Mouse (Mus musculus) MEL-GATA-1-ER (cell line): ENCODE results near the gene Chrm4.

Experiments
- DNase-seq: peaks from one replicate; pipeline ENCODE4 v3.0.0-alpha.2; 2012; ENCODE audit warnings: low read depth; ENCODE audit errors: extremely low read depth

The Chrm4 gene

DNA sequence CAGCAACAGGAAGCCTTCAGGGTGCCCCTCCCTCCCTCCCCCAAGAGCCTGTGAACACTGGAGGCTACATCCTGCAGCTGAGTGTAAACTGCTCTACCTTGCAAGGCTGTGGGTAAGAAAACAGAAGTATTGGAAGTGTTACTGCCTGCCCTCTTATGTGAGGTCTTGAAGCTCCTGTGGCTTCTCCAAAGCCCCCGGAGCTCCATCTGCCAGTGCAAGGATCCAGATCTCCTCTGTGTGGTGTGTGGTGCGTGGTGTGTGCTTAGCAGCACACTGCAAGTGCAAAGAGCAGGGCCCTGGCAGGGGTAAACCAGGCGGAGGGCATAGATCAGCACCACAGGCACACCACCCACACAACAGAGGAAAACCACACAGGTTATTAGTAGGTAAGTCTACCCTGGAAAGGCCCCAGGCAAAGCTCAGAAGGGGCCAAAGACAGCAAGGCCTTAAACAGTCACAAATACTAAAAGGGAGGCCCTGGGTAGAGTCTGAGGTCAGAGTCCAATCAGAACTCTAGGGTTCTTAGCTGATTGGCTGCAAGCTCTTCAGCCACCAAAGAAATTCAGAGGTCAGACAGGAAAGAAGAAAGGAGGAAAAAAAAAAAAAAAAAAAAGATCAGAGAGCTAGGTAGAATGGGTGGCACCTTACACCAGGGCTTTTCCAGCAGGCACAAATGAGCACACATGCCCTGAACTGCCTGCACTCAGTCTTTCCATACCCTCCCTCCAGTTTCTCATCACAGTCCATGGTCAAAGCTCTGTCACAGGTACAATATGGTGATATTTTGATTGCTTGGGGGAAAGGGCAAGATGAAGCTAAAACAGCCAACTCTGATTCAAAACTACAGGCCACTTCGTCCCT lies 35.1 kb downstream of the Chrm4 start:
- no peak for DNase-seq

DNA sequence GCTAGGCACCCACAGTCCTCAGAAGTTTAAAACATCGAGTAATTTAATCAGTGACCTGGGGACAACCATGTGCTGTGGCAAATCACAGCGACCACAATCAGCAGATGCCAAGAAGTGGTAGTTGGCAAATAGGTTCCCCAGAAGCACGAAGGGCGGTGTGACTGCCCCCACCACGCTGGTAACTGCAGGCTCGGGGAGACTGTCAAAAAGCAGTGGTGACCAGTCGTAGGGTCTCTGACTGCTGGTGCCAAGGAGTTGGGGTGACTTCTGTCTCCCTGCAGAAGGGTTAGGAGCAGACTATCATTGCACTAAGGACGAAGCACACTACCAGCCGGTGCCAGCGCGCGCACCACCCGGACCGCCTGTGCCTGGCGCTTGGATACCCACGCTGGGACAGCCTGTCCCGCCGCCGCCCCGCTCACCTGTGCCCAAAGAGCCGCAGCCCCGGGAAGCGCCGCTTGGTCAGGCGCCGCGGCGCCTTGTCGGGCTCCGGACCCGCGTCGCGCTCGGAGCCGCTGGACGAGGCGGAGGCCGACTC lies 35.9 kb downstream of the Chrm4 start:
- no peak for DNase-seq

DNA sequence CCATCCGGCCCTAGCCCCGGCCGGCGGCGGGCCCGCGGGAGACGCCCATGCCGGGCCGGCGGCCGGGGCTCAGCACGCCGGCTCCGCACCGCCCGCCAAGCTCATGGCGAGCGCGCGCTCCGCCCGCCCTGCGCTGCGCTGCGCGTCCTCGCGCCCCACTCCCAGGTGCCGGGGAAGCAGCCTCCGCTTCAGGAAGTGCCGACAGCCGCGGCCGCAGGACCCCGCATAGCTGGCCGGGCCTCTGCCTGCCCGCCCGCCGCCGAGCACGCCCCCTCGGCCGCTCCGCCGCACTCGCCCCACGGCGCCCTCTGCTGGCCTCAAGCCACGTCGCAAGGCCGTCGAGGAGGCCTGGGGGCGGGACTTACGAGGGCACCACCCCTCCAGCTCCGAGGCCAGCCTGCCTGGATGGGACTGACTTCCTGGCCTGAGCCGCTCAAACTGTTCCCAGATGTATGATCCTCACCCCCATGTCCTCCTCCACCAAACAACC lies 36.4 kb downstream of the Chrm4 start:
- peak; percentile 62 for DNase-seq

DNA sequence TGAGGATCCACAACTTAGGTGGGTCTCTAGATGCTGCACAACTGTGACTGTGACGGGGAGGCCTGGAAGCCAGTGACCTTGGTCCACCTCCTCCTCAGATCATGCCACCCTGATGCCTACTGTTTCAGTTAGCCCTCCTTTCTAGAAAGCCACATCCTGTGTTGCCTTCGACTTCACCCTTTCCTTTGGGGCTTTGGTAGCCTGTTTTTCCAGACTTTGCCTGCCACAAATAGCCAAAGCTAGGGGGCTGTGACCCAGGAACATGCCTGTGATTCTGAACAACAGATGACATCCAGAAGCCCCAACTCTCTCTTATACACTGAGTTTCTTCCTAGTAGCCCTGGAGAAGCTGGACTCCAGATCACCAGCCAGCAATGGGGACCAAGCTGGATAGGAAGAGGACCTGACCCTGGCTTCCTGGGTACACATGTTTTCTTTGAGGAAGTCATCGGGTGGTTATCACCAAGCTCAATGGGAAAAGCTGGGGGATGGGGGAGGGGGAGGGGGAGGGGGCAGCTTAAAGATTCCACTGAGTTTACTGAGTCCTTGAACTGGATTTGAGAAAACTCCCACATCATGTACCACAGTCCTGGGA lies 37.7 kb downstream of the Chrm4 start:
- no peak for DNase-seq

- no peak for DNase-seq
Measured at GRCm38 (mm10) chr2:91965417-91965816, 38.4 kb downstream of the Chrm4 start.

DNA sequence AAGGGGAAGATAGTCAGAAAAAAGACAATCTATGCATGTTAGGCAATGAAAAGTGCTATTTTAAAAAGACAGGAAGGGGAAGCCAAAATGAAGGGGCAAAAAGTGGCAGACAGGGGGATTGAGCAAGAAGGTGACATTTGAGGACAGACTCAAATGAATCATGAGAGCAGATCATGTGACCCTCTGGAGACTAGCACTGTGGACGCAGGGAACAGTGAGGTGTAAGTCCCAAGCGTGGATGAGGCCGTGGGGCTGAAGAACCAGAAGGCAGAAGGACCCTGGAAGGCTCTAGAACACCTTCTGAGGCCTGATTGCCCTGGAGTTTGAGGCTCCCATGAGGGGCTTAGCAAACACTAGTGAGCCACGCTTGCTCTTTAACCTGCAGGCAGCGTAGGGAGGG lies 39.3 kb downstream of the Chrm4 start:
- DNase-seq, result no peak

GRCm38 (mm10) chr2:91967962-91968361 lies 40.9 kb downstream of the Chrm4 start:
- DNase-seq, result no peak

- DNase-seq, result no peak
Measured at GRCm38 (mm10) chr2:91971231-91972097, 44.4 kb downstream of the Chrm4 start.

GRCm38 (mm10) chr2:91972121-91972566 lies 45.1 kb downstream of the Chrm4 start:
- no peak for DNase-seq

- no peak for DNase-seq
Measured at GRCm38 (mm10) chr2:91973416-91974135, 46.5 kb downstream of the Chrm4 start.

DNA sequence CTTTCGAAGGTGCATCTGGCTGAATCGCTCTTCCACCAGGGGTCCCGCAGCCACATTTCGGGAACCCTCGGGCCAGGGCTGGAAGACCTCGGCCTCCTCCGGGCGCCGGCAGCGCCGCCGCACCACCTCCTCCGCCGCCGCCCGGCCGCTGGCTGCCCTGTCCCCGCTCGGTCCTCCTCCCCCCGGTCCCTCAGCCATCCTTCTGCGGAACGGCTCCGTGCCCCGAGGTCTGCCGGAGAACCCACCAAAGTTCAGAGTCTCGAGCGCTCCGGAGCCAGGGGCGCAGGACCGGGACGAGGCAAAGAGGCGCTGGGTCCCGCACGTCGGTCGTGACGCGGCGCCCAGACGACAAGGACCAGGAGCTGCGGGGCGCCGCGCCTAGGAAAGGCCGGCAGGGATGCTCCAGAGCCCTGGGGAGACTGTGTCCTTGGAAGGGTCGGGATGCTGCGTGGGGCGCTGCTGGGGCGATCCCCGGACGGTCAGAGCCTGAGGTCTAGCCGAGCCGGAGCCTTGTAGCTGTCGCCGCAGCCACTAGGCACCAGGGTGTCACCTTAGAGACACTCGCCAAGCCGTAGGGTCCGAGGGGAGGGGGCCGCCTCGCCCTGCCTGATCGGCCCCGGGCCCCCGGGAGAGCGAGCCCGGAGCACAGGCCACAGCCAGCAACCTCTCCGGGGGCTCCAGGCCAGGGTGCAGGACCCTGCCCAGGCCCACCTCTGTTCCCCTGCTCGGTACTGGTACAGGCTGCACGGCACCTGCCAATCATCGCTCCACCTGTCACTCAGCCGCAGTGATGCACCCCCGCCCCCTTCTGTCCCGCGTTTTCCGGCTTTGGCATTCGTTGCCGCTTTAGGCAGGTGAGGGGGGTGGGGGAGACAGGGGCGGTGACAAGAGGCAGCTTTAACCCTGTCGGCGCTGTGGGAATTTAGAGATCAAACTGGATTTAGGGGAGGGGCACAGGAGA lies 48.8 kb downstream of the Chrm4 start, which contains the start of gene Dgkz:
Gene Dgkz, minus strand, starts transcription at position 284 of the 961 bp plus-strand sequence.
- DNase-seq, result no peak

- DNase-seq, result no peak
Measured at GRCm38 (mm10) chr2:91977960-91978359, 50.9 kb downstream of the Chrm4 start.
